Mouse (Mus musculus) lung, adult 2 months (tissue): ENCODE data around the gene 3110082I17Rik. TPM values are rescaled to one million over a fixed set of nuclear protein-coding genes. Genes with fewer than 3 reads are reported as not detected.
A peak's percentile ranks its signal among the peaks of the same experiment; 100 is the strongest.

ENCODE experiments used
- DNase-seq: peaks from one replicate; pipeline ENCODE4 v3.0.0; 2022
- H3K4me1 ChIP-seq: fragments of 200-500 bp; 2 replicates; pipeline ENCODE4 v1.6.1; 2011; ENCODE audit warnings: low read length; ENCODE audit not compliant: control insufficient read depth, insufficient read depth
- H3K4me3 ChIP-seq: fragments of 200-500 bp; replicated peaks from 2 replicates; pipeline ENCODE3; 2011; ENCODE audit warnings: low read depth, mild to moderate bottlenecking, control low read depth, low read length; ENCODE audit errors: extremely low read depth
- CTCF ChIP-seq: fragments of 200-500 bp; IDR thresholded peaks from 2 replicates; pipeline ENCODE4 v1.5.1; 2011; ENCODE audit warnings: mild to moderate bottlenecking, low read length, control low read depth; ENCODE audit not compliant: insufficient read depth
- POLR2A ChIP-seq: fragments of 200-500 bp; IDR thresholded peaks from 2 replicates; pipeline ENCODE4 v1.6.1; 2011; ENCODE audit warnings: low read depth, mild to moderate bottlenecking, control low read depth, low read length, borderline replicate concordance; ENCODE audit errors: extremely low read depth
- WGBS: fragments of 180-500 bp; shearing (Covaris S2); methylation state at CpG from one replicate; pipeline ENCODE4 v1.1.7; 2018; 5-methylcytosine and 5-hydroxymethylcytosine counted together
- polyA plus RNA-seq: library from polyadenylated mRNA; depleted of rRNA; stranded (reverse); fragments of >200 nt; gene quantifications from 2 replicates; pipeline ENCODE4 v1.2.3, GENCODE M21; 2012

3110082I17Rik gene
- polyA plus RNA-seq, 1 experiment: 14.0 TPM

DNA sequence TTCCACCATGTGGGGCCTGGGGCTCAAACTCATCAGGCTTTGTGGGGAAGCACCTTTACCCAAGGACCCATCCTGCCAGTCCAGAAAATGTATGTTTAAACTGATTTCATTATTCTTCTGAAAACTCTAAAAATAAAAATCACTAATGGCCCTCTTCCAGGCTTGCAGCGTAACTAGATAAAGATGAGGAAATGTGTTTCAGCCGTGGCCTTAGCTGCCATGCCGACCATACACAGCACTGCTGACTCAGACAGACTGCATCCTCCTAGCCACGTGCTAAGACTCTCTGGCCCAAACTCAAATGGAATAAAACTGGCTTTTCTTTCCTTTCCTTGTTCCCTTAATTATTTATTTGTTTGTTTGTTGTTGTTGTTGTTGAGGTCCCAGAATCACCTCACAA, 4.5 kb upstream of the 3110082I17Rik start:
- Histone ChIP-seq H3K4me1 (no peaks in the 10 kb centered on the region), H3K4me3 (no peak overlapping the region)
- DNase-seq: no peak
- 37% methylated on average over 4 of the region's 4 CpGs for WGBS
- TF ChIP-seq POLR2A (no peak), CTCF (no peak)

- no peak for TF ChIP-seq CTCF
- no peak for TF ChIP-seq POLR2A
- Histone ChIP-seq H3K4me3 (peak overlapping the region; percentile 78), H3K4me1 (no peaks in the 10 kb centered on the region; the same call in 1 of the 2 replicates)
- WGBS: 3% methylated on average over 10 of the region's 10 CpGs
- DNase-seq: no peak
These were observed 389 bp downstream of the 3110082I17Rik start for GRCm38 (mm10) chr5:139459938-139460337.

GRCm38 (mm10) chr5:139457241-139457640, 3.1 kb downstream of the 3110082I17Rik start:
- no peak overlapping the region for H3K4me3 ChIP-seq
- no peaks in the 10 kb centered on the region; the same call in 1 of the 2 replicates for H3K4me1 ChIP-seq
- TF ChIP-seq POLR2A (no peak), CTCF (no peak)
- 65% methylated on average over 8 of the region's 8 CpGs for whole genome bisulfite sequencing
- peak; percentile 40 for DNase-seq

- no peak for DNase-seq
- no peak for TF ChIP-seq POLR2A
- no peak for TF ChIP-seq CTCF
- no peak overlapping the region for H3K4me3 ChIP-seq
- H3K4me1 ChIP-seq: no peaks in the 10 kb centered on the region; the same call in 1 of the 2 replicates
- 79% methylated on average over 12 of the region's 12 CpGs for WGBS
These were observed 5.2 kb downstream of the 3110082I17Rik start for GRCm38 (mm10) chr5:139455166-139455565.

DNA sequence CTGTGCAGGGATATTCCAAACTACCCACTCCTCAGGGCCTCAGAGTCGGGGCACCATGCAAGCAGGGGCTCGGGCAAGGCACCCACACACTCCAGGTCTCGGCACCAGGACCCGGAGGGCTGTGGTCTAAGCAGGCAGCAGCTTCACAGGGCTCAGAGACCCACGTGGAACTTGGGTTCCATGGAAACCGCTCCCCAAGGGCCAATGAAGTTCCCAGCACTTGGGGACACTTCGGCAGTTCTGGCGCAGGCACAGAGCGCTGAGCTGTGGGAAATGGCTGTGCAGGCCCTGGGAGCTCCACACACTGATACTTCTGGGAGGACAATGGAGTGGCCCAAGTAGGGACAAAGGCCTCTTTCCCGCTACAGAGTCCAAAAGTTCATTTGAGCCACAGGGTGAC, 7.3 kb downstream of the 3110082I17Rik start:
- Histone ChIP-seq H3K4me3 (no peak overlapping the region), H3K4me1 (peaks cover 7% of the 10 kb centered on the region; the same call in 1 of the 2 replicates)
- TF ChIP-seq POLR2A (no peak), CTCF (no peak)
- 90% methylated on average over 10 of the region's 10 CpGs for WGBS
- DNase-seq: no peak

DNA sequence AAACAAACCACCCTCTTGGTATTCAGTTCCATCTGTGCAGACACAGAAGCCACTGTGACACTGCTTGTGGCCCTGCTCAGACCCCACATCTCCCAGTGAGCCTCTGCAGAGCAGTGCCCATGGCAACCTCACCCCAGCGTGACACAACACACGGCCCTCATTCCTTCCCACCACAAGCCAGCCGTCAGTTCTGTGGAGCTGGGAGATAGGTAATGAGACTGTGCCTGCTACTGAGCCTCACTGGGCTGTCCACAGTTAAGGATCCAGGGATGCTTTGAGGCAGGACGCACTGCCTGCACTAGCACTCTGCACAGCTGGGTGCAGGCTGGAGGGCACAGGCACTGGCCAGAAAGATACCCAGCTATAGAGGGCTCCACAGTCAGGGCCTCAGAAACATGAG, 10.4 kb downstream of the 3110082I17Rik start:
- 59% methylated on average over 4 of the region's 4 CpGs for WGBS

GRCm38 (mm10) chr5:139449161-139449791, 11.1 kb downstream of the 3110082I17Rik start:
- no peak for DNase-seq
- TF ChIP-seq CTCF (no peak), POLR2A (no peak)
- peaks cover 7% of the 10 kb centered on the region; the same call in 1 of the 2 replicates for H3K4me1 ChIP-seq
- WGBS: 26% methylated on average over 5 of the region's 5 CpGs
- H3K4me3 ChIP-seq: no peak overlapping the region

More for the DNA sequence above, 10.4 kb downstream of the 3110082I17Rik start:
- DNase-seq: no peak
- H3K4me3 ChIP-seq: no peak overlapping the region
- peaks cover 7% of the 10 kb centered on the region; the same call in 1 of the 2 replicates for H3K4me1 ChIP-seq
- TF ChIP-seq POLR2A (no peak), CTCF (no peak)

- no peak overlapping the region for H3K4me3 ChIP-seq
- 76% methylated on average over 6 of the region's 6 CpGs for WGBS
- peaks cover 7% of the 10 kb centered on the region; the same call in 1 of the 2 replicates for H3K4me1 ChIP-seq
- TF ChIP-seq POLR2A (no peak), CTCF (no peak)
- DNase-seq: no peak
These were observed 12.3 kb downstream of the 3110082I17Rik start for GRCm38 (mm10) chr5:139448025-139448424.

DNA sequence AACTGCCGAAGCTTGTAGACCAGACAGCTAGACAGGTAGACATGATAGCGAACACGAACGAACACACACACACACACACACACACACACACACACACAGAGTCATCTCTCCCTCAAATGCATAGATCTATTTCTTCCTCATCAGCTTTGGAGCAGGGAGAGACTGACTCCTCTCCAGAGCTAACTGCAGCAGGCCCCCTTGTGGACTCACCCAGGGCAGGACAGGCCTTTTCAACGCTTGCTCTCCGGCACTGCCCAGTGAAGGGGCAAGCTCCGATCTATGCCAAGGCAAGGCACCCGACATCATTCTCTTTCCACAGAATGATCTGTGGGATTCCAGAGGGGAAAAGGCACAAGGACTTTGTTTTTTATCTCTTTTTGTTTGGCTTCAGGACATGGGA, 15.1 kb downstream of the 3110082I17Rik start:
- no peak for DNase-seq
- Histone ChIP-seq H3K4me1 (peaks cover 7% of the 10 kb centered on the region; the same call in 1 of the 2 replicates), H3K4me3 (no peak overlapping the region)
- TF ChIP-seq CTCF: peak; percentile 43; the same call in 1 of the 2 replicates
- no peak for TF ChIP-seq POLR2A
- 67% methylated on average over 8 of the region's 8 CpGs for WGBS

DNA sequence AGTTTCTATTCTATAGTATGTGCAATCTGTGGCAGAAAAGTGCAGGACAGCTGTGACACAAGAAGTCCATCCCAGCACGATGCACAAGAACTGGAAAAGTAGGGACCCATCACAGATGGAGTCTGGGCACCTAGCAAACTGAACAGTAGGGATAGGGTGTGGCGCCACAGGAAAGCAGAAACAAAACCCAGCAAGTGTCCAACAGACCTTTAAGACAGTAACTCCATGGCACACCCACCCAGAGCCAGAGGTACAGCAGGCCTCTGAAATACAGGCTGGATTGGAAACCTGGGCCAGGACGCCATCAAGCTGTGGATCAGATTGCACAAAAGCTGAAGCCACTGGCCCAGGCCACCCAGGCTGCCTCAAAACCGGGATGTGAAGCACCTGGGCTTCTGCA, 17.4 kb downstream of the 3110082I17Rik start:
- 63% methylated on average over 4 of the region's 4 CpGs for WGBS
- Histone ChIP-seq H3K4me3 (no peak overlapping the region), H3K4me1 (no peaks in the 10 kb centered on the region)
- DNase-seq: no peak
- TF ChIP-seq CTCF: no peak

GRCm38 (mm10) chr5:139442428-139442827, 17.9 kb downstream of the 3110082I17Rik start:
- TF ChIP-seq POLR2A (no peak), CTCF (no peak)
- no peak overlapping the region for H3K4me3 ChIP-seq
- no peaks in the 10 kb centered on the region for H3K4me1 ChIP-seq
- DNase-seq: no peak
- WGBS: 65% methylated on average over 12 of the region's 12 CpGs
